Mouse (Mus musculus) urinary bladder, postnatal 14 days (tissue): Measurements from ENCODE around the gene Palld.
A peak's percentile ranks its signal among the peaks of the same experiment; 100 is the strongest.

ENCODE experiments used
- DNase-seq: peaks from one replicate; pipeline ENCODE4 v3.0.0; 2021; ENCODE audit warnings: low spot score

Gene Palld

DNA sequence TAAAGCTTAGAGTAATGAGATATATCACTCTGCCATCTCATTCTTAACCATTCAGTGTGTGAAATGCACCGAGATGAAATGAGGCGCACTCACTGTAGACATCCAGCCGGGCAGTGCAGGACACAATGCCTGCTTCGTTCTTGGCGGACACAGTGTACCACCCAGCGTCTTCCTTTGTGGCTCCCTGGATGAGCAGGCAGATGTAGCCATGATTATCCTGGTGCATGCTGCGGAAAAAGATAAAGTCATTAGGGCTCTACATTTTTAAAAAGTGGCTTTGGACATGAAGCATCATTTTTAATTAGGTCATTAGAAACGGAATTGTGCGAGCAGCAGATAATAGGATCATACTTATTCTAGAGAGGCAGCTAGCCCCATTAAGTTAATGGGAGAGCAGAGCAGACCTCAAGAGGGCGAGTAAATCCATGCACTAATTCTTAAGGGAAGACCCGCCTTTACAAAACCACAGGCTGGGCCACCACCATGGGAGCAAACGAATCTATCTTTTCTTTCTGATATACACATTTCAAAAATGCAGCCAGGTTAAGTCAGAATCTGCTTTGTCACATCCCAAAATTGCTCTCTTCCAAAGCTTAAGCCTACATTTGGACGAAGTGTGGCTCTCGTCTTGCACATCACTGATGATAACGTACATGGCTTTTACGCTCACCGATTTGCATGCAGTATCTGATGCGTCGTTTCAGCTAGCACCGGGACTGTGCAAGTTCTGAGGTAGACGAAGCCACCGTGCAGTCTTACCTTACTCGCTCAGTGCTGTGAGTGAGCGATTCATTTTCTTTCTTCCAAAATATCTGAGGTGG, 387.2 kb downstream of the Palld start:
- no peak for DNase-seq

DNA sequence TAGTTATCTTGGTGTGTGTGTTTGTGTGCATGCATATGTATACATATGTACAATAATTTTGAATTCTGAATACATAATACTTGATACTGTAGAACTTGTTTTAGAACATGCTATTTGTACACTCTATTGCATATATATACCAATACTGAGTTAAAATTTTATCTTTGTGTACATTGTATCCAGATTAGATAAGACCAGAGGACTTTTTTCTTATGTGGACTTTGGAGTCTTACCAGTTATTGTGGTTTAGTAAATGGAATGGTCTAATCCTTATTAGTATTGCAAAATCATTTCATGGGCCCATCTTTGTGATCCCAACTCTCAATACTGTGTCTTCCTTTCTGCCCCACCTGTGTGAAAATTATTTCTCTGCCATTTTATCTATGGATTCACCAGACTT, 400.2 kb downstream of the Palld start:
- no peak for DNase-seq

DNA sequence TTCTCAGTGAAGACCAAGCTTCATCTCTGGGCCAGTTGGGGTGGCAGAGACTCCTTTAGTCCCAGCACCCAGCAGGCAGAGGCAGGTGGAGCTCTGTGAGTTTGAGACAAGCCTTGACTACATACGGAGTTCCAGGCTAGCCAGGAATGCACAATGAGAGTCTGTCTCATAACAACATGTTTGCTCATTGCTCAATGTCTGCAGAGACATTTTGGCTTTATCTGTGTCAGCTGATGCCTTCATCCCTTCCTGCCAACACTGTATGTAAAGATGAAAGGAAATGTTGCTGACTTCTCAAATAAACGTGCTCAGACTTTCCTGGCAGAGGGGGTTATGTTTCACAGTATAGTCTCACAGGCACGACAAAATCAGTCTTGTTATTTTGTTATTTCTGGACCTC, 401.6 kb downstream of the Palld start:
- no peak for DNase-seq

DNA sequence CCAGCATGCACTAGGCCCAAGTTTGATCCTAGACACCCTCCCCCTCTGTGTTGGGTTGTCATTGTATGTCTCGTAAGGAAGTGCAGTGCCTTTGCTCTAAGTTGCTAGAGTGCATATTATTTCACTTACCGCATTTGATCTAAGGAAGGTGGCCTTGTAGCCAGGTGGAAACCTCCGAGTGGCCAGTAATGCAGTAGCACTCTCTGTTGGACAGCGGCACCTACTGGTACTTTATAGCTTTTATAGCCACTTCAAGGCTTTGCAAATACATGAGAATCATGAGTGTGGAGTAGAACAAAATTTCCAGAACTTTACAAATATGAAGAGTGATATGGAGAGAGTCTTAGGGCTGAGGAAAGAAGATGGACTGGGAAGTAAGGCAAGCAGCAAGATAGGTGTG, 403.5 kb downstream of the Palld start:
- no peak for DNase-seq

DNA sequence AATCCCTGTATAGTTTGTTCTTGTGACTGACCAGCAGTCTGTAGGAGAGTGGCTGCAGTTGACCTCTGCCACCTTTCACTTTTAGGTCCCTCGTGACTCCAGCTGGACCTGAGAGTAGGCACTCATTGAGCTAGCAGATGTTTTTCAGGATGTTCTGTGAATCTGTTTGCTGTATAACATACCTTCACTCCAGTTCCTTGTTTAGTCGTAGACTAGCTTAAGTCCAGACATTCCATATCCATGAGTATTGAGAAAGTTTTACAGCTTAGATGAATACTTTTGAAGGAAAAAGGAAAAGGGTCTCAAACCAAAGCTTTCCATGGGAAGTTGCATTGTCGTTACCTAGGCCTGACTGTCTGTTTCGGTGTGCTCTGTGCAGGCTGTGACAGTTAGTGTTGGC, 405.4 kb downstream of the Palld start:
- DNase-seq, result no peak

DNA sequence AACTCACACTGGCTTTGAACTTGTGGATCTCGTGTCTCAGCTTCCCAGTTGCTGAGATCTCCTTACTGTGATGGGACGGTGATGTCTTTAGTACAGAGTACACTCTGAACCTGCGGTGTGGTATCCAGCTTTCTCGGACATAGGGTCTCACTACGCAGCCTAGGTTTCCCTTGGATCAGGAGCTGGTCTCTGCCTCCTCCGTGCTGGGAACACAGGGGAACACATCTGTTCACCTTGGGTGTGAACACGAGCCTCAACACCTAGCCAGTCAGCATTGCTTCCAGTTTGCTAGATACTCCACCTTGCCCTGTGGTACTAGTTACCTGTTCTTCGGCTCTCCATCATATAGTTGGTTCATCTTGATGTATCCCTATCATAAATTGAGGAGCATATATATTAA, 413.9 kb downstream of the Palld start:
- no peak for DNase-seq

DNA sequence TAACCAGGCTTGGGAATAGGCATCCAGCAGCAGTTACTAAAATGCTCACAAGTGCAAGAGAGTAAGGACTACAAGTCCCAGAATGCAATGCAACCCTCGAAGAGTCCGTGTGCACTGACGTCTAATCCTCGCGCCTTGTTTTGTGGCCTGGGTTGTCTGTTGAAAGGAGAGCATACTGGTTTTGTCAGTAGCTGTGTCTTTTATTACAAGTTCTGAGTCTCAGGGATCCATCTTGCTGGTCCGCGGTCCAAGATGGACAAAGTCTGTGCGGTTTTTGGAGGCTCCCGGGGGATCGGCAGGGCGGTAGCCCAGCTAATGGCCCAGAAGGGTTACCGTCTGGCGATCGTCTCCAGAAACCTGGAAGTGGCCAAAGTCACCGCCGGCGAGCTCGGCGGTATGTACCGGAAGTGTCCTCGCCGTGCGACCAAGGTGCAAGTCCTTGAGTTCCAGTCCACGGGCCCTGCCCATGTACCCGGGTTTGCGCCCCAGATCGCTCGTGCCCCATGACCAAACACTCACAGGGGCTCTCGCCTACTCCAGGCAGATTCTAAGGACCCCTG, 414.8 kb downstream of the Palld start, which contains the start of gene Cbr4:
TSS of gene Cbr4 (plus strand) at position 138 of the 560 bp plus-strand sequence.
- DNase-seq, result peak; percentile 86

DNA sequence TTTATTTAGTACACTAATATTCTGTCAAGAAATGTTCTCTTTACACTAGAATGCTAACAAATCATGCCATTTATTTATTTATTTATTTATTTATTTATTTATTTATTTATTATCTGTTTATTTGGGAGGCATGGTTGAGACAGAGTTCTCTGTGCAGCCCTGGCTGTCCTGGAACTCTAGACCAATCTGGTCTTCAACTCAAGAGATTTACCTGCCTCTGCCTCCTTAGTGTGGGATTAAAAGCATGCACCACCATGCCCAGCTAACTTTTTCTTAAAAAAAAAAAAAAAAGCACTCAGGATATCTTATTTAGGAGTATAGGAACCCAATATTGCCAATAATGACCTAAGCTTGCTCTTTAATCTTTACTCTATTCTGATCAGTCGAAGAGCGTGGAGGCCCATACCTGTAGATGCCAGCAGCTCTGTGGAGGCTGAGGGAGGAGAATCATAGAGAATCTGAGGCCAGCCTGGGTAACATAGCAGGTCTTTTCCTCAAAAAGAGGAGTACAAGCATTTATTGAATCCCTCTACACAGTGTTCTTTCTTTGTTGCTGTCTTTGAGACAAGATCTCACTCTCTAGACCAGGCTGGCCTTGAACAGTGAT, 415.5 kb downstream of the Palld start:
- DNase-seq, result no peak

DNA sequence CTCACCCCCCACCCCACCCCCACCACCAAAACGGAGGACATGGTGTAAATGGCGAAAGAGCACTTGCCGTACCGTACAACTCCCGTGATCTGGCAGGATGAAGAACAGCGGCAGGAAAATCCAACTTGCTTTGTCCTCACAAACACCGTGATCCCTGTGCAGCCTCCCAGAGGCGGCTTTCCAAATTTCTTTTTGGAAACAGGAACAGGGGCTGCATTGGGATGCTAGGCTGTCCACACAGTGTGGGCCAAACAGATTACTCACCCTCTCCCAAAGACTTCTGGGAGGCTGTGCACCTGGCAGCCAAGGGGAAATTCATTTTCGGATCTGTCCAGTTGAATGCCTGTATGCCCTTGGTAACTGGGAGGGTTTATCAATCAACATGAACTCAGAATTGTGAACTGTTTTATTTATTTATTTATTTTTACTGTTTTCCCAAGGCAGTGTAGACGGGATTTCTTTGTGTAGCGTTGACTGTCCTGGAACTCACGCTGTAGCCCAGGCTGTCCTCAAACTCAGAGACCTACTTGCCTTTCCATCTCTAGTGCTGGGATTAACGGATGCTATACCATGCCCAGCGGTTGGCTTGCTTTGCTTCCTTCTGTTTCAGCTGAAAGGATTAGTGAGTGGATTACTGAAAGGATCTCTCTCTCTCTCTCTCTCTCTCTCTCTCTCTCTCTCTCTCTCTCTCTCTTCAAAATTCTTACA, 422.1 kb downstream of the Palld start:
- DNase-seq, result no peak

DNA sequence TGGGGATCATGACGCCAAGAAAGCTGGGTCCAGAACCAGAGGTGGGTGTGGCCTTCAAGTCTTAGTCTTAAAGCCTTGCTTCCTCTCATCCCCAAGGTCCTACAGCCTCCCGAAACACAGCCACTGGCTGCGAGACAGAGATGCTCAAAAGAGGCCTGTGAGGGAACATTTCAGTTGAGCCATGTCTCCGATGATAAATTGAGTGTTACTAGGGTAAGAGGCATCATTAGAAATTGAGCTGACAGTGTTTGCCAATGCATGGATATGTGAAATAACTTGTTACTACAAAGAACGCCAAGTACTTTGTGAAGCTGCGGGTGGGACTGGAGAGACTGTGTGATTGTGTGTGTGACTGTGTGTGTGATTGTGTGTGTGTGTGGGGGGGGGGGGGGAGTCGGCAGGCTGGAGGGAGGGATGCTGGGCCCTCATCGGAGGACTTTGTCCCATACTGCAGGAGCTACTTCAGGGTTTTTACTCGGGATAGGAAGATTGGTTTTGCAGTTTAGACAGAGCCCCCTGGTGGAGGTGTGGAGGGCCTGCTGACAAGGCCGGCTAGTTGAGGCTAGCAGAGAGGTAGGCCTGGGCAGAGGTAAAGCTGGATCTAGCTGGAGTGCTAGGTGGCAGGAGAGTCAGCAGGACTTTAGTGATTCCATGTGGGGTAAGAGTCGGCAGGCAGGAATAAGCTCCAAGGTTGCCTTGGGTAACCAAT, 422.8 kb downstream of the Palld start:
- DNase-seq, result peak; percentile 66

DNA sequence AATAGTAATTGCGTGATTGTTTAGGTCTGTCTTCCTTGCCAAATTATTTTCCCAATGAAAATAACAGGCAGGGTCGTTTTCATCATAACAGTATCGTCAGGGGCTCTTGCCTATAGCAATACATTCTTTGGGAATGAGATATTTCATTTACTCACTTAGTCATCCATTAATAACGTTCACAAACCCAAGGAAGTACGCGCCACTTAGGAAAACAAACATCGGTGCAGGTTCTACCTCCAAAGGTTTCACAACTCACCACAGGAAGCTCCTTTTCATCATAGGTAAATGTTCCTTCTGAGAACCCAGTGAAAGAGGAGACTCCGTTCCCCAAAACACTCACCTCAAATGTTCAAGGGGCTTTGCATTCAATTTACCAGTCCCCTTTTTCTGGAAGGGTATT, 423.7 kb downstream of the Palld start:
- DNase-seq, result no peak

DNA sequence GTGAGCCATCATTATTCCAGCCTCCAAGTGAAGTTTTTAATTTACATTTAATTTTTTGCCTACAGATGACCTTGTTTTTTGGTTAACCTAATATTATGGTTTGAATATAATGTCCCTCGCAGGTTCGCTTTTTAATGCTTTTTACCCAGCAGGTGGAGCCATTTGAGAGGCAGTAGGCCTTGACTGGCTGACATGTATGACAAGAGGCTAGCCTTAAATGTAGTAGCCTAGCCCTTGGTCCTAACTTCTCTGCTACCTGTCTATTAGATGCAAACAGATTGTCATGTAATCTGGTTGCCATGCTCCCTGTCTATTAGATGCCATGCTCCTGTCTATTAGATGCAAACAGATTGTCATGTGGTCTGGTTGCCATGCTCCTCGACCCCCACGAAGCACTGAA, 424.3 kb downstream of the Palld start:
- no peak for DNase-seq

DNA sequence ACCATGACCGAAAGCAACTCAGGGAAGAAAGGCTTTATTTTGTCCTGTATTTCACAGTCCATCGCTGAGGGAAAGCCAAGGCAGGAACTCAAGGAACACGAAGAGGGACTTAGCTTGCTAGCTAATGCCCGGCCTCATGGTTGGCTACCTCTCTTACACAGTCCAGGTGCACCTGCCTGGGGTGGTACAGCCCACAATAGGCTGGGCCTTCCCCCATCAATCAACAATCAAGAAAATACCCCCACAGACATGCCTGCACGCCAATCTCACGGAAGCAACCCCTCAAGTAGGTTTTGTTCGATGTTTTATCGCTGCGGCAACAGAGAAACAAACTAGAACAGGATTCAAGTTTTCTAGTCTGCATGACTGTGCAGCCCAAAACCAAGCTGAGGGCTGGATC, 426.3 kb downstream of the Palld start:
- no peak for DNase-seq

DNA sequence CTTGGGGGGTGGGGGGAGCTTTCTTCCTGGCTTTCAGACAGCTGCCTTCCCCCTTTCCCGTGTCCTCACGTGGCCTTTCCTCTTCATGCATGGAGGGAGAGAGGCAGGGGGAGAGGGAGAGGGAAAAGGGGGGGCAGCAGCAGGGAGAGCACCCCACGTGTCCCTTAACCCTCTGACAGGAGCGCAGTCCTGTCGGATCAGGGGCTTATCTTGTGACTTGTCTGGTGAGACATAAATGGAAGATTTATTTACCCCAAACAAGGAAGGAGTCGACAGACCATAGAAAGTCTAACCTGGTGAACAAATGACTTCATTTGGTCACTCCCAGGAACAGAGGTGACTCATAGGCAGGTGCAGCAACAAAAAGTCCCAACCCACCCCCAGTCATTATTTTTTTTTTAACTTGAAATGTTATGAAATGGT, 427.2 kb downstream of the Palld start:
- no peak for DNase-seq

DNA sequence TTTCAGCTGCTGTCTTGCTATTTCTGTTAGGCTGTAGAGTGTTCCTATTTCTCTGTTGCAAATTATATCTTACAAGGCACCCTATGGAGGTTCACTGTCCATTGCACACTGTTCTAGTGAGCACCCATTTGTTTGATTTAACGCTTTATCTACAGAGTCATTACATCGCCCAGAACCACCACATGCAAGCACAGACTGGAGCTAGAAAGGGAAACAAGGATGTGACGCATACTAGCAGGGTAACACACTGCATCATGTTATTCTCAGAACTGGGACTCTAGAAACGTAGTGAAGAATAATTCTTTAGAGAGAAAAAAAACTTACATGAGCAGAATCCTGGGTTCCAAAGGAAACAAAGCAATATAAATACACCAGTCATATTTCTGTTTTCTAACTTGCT, 432.3 kb downstream of the Palld start:
- no peak for DNase-seq

DNA sequence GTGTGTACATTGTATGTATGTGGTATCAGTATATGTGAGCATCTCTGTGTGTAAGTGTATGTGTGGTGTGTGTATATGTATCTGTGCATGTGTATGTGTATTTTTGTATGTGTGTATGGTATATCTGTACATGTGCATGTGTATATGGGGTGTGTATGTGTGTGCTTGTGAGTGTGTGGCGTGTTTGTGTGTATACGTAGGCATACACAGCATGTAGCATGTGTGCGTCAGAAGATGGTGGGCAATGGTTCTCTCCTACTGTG, 435.0 kb downstream of the Palld start:
- no peak for DNase-seq

DNA sequence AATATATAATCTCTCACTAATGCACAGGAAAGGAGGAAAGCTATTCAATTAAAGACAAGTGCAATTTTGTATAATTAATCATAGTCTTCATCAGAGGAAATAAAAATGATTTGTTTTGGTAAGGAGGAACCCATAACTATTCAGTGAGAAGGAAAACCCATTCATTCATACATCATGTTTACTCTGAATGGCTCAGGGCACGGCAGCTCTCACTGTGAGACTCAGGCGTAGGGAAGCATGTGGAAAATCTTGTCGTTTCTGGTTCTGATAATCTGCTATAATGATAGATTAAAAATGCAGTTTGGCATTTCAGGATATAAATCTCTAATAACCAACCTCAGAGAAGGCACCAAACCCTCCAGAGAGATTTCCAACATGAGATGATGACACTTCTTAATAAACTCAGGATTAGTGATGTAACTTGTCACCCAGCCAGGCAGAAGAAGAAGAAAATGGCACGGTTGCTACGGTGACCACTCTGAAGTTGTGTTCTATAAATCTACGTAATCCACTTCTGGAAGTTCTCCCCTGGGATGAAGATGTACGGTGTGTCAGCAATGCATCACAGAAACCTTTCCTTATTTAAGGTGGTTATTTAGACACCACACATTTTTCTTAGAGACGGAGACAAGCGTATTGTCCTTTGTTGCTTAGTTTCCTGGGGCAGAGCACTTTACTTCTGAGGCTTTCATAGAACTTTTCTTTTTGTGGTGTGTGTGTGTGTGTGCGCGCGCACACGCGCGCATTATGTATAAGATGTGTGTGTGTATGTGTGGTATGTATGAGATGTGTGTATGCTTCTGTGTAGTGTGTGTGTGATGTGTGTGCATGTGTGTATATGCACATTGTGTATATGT, 435.6 kb downstream of the Palld start:
- DNase-seq, result no peak

DNA sequence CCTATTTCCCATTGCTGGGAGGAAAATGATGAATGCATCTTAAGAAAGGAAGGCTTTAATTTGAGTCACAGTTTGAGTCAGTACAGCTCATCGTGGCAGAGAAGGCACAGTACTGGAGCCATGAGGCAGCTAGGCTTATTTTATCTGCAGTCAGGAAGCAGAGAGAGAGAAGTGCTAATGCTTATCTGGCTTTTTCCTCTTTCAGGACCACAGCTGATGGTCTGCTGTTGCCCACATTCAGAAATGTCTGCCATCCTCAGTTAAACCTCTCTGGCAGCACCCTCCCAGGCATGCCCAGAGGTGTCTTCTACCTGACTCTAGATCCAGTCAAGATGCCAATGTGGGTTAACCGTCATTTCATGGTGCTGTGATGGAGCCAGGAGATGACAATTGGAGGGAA, 438.1 kb downstream of the Palld start:
- no peak for DNase-seq

DNA sequence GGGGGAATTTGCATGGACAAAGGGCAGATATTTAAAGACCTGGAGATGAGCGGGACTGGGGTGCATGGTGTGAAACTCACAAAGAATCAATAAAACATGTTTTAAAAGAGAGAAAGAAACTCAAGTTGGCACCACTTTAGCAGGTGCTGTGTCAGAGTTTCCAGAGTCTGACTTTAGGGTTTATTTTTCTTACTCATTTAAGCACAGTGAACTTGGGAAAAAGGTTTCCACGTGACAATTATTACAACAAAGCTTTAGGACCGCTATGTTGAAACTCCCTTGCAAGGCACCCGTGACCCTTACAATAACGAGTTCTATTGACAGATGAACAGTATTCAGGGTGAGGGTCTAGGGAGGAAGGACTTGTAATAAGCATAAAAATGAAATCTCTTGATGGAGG, 440.3 kb downstream of the Palld start:
- DNase-seq, result no peak
